Mouse (Mus musculus) forebrain, postnatal 0 days (tissue): Measurements from ENCODE around the gene Golim4. TPM values are rescaled to one million over a fixed set of nuclear protein-coding genes. Genes with fewer than 3 reads are reported as not detected.

Source experiments
- ATAC-seq: fragments of 200-750 bp; cut with Nextera tagmentation; 2 replicates; pipeline ENCODE4 v1.8.0; 2017; ENCODE audit warnings: mild to moderate bottlenecking, moderate library complexity
- DNase-seq: peaks from one replicate; pipeline ENCODE4 v3.0.0-alpha.2; 2015
- H3K27ac ChIP-seq: fragments of 300-500 bp; sonication (generic); 2 replicates; pipeline ENCODE4 v1.5.1; 2014; ENCODE audit warnings: low read depth, mild to moderate bottlenecking, antibody characterized with exemption, low read length, moderate library complexity, mixed read lengths
- H3K27me3 ChIP-seq: fragments of 300-500 bp; sonication (generic); 2 replicates; pipeline ENCODE4 v1.6.1; 2014; ENCODE audit warnings: mild to moderate bottlenecking, low read length, mixed read lengths; ENCODE audit not compliant: insufficient read depth
- H3K36me3 ChIP-seq: fragments of 300-500 bp; sonication (generic); 2 replicates; pipeline ENCODE4 v1.6.1; 2014; ENCODE audit warnings: mild to moderate bottlenecking, moderate library complexity; ENCODE audit not compliant: insufficient read depth
- H3K4me1 ChIP-seq: fragments of 300-500 bp; sonication (generic); 2 replicates; pipeline ENCODE4 v1.6.1; 2014; ENCODE audit warnings: antibody characterized with exemption; ENCODE audit not compliant: insufficient read depth
- H3K4me2 ChIP-seq: fragments of 300-500 bp; sonication (generic); 2 replicates; pipeline ENCODE4 v1.6.1; 2014; ENCODE audit warnings: low read depth, mild to moderate bottlenecking, moderate library complexity
- H3K4me3 ChIP-seq: fragments of 300-500 bp; sonication (generic); 2 replicates; pipeline ENCODE4 v1.5.1; 2014; ENCODE audit warnings: low read depth, low read length, mixed read lengths
- H3K9ac ChIP-seq: fragments of 300-500 bp; sonication (generic); 2 replicates; pipeline ENCODE4 v1.6.1; 2014; ENCODE audit warnings: mild to moderate bottlenecking
- H3K9me3 ChIP-seq: fragments of 300-500 bp; sonication (generic); 2 replicates; pipeline ENCODE4 v1.6.1; 2016; ENCODE audit warnings: low read length
- CTCF ChIP-seq: sonication (generic); IDR thresholded peaks from 2 replicates; pipeline ENCODE4 v1.5.1; 2016; ENCODE audit warnings: antibody characterized with exemption, control low read depth, low read depth
- WGBS: fragments of 180-500 bp; shearing (Covaris S2); extraction: QIAGEN DNeasy Blood & Tissue Kit; methylation state at CpG from one replicate; pipeline ENCODE4 v1.1.7; 2014; 5-methylcytosine and 5-hydroxymethylcytosine counted together
- polyA plus RNA-seq: library from polyadenylated mRNA; unstranded; fragments of >200 nt; fragmentation: Nextera tagmentation; extraction: Ambion mirVana; gene quantifications from 2 replicates; pipeline ENCODE4 v1.2.1, GENCODE M21; 2015
- total RNA-seq: library from RNA; depleted of rRNA; stranded (reverse); fragments of >200 nt; gene quantifications from 2 replicates; pipeline ENCODE4 v1.2.3, GENCODE M21; 2014

Golim4 gene
- total and polyA plus RNA-seq, 2 experiments from 2014 or later, result 13.5 to 24.8 TPM

DNA sequence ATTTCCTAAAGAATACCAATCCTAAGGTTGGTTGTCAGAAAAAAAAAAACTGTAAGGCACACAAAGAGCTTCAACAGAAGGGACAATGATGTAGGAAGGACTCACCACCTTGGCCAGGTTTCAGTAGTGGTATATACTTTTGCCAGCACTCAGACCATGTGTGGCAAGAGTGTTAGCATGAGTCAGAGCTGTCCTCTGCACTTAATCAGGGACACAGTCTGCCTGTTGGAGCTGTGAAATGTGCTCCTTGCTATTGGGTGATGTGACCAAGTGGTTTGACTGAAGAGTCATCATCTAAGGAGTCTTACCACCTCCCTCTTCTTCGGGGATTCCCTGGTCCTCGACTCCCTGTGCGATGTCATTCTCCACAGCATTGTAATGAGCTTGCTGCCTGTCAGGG, 65.2 kb downstream of the Golim4 start:
- WGBS, result 85% methylated on average over 3 of the region's 3 CpGs

GRCm38 (mm10) chr3:75889323-75889722, 67.4 kb downstream of the Golim4 start:
- H3K27me3 ChIP-seq, result no peaks in the 10 kb centered on the region
- ATAC-seq, result no peak
- no peak overlapping the region for H3K4me3 ChIP-seq
- no peak overlapping the region for H3K9ac ChIP-seq
- no peak overlapping the region for H3K27ac ChIP-seq
- peaks cover 24% of the 10 kb centered on the region for H3K36me3 ChIP-seq
- no peak overlapping the region for H3K4me2 ChIP-seq
- TF ChIP-seq CTCF, result no peak
- DNase-seq, result no peak
- WGBS, result 88% methylated on average over 1 of the region's 1 CpGs
- no peaks in the 10 kb centered on the region for H3K9me3 ChIP-seq
- no peaks in the 10 kb centered on the region for H3K4me1 ChIP-seq

More for the DNA sequence above, 65.2 kb downstream of the Golim4 start:
- H3K4me3 ChIP-seq, result no peak overlapping the region
- H3K27me3 ChIP-seq, result no peaks in the 10 kb centered on the region
- ATAC-seq (no peak), DNase-seq (no peak)
- no peak overlapping the region for H3K27ac ChIP-seq
- no peak overlapping the region for H3K9ac ChIP-seq
- TF ChIP-seq CTCF, result no peak
- H3K4me1 ChIP-seq, result no peaks in the 10 kb centered on the region
- H3K4me2 ChIP-seq, result no peak overlapping the region
- H3K36me3 ChIP-seq, result peaks cover 8% of the 10 kb centered on the region
- no peaks in the 10 kb centered on the region for H3K9me3 ChIP-seq

GRCm38 (mm10) chr3:75881582-75881981, 75.2 kb downstream of the Golim4 start:
- Histone ChIP-seq H3K9me3 (no peaks in the 10 kb centered on the region), H3K27me3 (no peaks in the 10 kb centered on the region), H3K4me1 (no peaks in the 10 kb centered on the region), H3K36me3 (peaks cover 21% of the 10 kb centered on the region), H3K27ac (no peak overlapping the region), H3K4me2 (no peak overlapping the region), H3K9ac (no peak overlapping the region), H3K4me3 (no peak overlapping the region)
- no peak for DNase-seq
- no peak for ATAC-seq
- WGBS, result 98% methylated on average over 1 of the region's 1 CpGs
- no peak for TF ChIP-seq CTCF

DNA sequence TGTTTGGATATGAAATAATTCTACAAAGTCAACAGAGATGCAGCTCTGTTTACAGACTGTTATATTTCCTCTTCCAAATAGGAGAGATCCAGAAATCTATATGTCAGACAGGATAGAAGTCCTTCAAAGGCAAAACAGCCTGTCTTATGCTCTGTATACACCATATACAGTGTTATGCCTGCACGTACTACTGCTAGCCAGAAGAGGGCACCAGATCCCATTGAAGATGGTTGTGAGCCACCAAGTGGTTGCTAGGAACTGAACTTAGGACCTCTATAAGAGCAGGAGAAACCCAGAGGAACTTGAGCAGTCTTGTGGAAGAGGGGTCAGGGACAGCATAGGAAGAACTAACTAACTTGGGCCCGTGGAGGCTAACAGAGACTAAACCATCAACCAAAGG, 77.5 kb downstream of the Golim4 start:
- TF ChIP-seq CTCF, result 0 out of 2 replicates have a peak, but pooled peaks have one; percentile 31
- 91% methylated on average over 2 of the region's 2 CpGs for WGBS
- DNase-seq, result no peak
- H3K4me2 ChIP-seq, result no peak overlapping the region
- no peak overlapping the region for H3K9ac ChIP-seq
- no peak overlapping the region for H3K27ac ChIP-seq
- peaks cover 5% of the 10 kb centered on the region; the same call in 1 of the 2 replicates for H3K36me3 ChIP-seq
- H3K9me3 ChIP-seq, result no peaks in the 10 kb centered on the region
- ATAC-seq, result no peak
- H3K4me1 ChIP-seq, result no peaks in the 10 kb centered on the region
- H3K4me3 ChIP-seq, result no peak overlapping the region
- H3K27me3 ChIP-seq, result no peaks in the 10 kb centered on the region

- no peaks in the 10 kb centered on the region for H3K4me1 ChIP-seq
- no peak overlapping the region for H3K9ac ChIP-seq
- 30% methylated on average over 1 of the region's 1 CpGs for WGBS
- TF ChIP-seq CTCF, result no peak
- H3K27ac ChIP-seq, result no peak overlapping the region
- DNase-seq (peak; percentile 2), ATAC-seq (no peak)
- no peak overlapping the region for H3K4me2 ChIP-seq
- H3K4me3 ChIP-seq, result no peak overlapping the region
- no peaks in the 10 kb centered on the region for H3K27me3 ChIP-seq
- H3K36me3 ChIP-seq, result no peaks in the 10 kb centered on the region
- H3K9me3 ChIP-seq, result no peaks in the 10 kb centered on the region
Measured at GRCm38 (mm10) chr3:75868886-75869285, 87.9 kb downstream of the Golim4 start.

DNA sequence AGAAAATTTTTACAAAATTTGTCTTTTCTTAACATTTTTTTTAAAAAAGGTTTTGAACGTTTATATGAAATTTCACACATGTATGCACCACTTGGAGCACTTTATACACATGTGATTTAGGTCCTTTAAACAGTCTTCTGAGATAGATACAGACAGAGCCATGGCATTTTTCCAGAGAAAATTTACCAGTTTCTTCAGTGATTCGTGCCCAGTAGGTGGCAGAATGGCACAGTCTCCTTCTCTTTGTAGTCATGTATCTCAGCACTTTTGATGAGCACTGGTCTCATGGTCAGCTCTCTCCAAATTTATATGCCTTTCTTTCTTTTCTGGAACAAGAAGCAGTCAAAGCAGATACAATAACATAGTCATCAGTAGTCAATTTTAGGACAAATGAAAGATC, 92.5 kb downstream of the Golim4 start:
- Histone ChIP-seq H3K36me3 (no peaks in the 10 kb centered on the region), H3K9ac (no peak overlapping the region), H3K4me1 (no peaks in the 10 kb centered on the region), H3K27ac (no peak overlapping the region), H3K4me3 (no peak overlapping the region), H3K4me2 (no peak overlapping the region), H3K9me3 (no peaks in the 10 kb centered on the region), H3K27me3 (no peaks in the 10 kb centered on the region)
- WGBS, result 21% methylated on average over 2 of the region's 2 CpGs
- TF ChIP-seq CTCF, result peak; percentile 29; the same call in 1 of the 2 replicates
- peak; percentile 24 for DNase-seq
- ATAC-seq, result no peak

- TF ChIP-seq CTCF, result peak; percentile 47; the same call in 1 of the 2 replicates
- Histone ChIP-seq H3K4me2 (no peak overlapping the region), H3K9ac (no peak overlapping the region), H3K4me1 (no peaks in the 10 kb centered on the region), H3K4me3 (no peak overlapping the region), H3K27me3 (no peaks in the 10 kb centered on the region), H3K27ac (no peak overlapping the region), H3K9me3 (no peaks in the 10 kb centered on the region), H3K36me3 (no peaks in the 10 kb centered on the region)
- WGBS, result 29% methylated on average over 4 of the region's 4 CpGs
- DNase-seq, result no peak
- no peak for ATAC-seq
Measured at GRCm38 (mm10) chr3:75861677-75862076, 95.1 kb downstream of the Golim4 start.
